Mouse (Mus musculus) adrenal gland, postnatal 4 days (tissue): Measurements from ENCODE around the gene Ccne1. TPM values are rescaled to one million over a fixed set of nuclear protein-coding genes. Genes with fewer than 3 reads are reported as not detected.
A peak's percentile ranks its signal among the peaks of the same experiment; 100 is the strongest.
"Not testable (repeated sequence)": the region's sequence is repeated elsewhere in the genome, so short reads cannot be mapped to it uniquely, and the experiment has no call there.

Source experiments
- DNase-seq, 2 experiments: peaks; one replicate each; pipeline ENCODE4 v3.0.0; 2021 to 2022; ENCODE audit warnings: low spot score in 2 of 2, mixed read lengths in 2 of 2
- long read RNA-seq, 2 experiments: library from polyadenylated mRNA; stranded (forward); transcript quantifications; one replicate each; pipeline ENCODE4 v2.0.0; 2021
- total RNA-seq, 2 experiments: library from RNA; stranded (reverse); gene quantifications; 2 replicates each; pipeline ENCODE4 v1.2.3; 2021

Gene Ccne1
- total RNA-seq, result 10 to 100 TPM; 16.3 to 17.5 TPM
- long read RNA-seq, experiment 1, transcript Ccne1-201 (12 exons, 2,000 nt), result major isoform, 11 of 13 reads
- long read RNA-seq, experiment 1, partial matches to known transcripts, result 0 of 13 reads
- long read RNA-seq, experiment 1, other reads (novel, unspliced or antisense), result 2 of 13 reads
- long read RNA-seq, experiment 2, transcript Ccne1-201 (12 exons, 2,000 nt), result major isoform, 17 of 21 reads
- long read RNA-seq, experiment 2, partial matches to known transcripts, result 2 of 21 reads
- long read RNA-seq, experiment 2, other reads (novel, unspliced or antisense), result 2 of 21 reads

DNA sequence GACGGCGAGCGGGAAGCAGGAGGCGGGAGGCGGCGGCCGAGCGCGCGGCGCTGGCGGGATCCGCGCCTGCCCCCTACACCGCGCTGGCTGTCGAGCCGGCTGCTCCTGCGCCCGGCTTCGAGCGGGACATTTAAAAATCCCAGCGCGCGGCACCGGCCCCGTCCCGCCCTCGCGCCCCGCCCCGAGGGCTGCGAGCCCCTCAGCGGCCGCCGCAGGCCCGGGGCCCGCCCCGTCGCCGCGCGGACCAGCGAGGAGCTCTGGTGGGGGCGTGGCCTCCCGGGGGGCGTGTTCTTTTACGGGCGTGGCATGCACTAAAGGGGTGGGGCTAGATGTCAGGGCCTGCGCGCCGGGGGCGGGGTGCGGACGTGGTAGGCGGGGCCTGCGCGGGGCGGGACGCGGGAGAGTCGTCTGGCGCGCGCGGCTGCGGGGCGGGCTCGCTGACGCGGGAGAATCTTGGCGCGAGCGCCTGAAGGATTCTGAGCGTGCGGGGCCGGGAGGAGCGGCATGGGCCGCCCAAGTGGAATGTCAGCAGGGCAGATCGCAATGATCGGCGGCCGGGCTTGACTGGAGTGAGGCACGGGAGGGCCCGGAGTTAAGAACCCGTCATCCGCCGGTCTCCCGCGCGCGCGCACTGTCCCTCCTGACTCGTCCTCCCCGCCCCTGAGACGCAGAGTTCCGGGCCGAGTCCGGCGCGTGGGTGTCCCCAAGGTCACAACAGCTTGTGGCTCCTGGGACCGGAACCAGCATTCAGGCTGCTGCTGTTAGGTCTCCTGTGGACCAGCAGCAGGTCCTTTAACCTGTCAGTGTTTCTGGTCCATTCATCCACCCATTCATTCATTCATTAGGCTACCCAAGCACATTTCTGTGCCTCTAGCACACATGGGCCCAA, at the start of gene Ccne1:
Gene Ccne1 (minus strand): TSS at position 164 of the 889 bp plus-strand sequence.
- peak; percentile 99 to 100 for DNase-seq

DNA sequence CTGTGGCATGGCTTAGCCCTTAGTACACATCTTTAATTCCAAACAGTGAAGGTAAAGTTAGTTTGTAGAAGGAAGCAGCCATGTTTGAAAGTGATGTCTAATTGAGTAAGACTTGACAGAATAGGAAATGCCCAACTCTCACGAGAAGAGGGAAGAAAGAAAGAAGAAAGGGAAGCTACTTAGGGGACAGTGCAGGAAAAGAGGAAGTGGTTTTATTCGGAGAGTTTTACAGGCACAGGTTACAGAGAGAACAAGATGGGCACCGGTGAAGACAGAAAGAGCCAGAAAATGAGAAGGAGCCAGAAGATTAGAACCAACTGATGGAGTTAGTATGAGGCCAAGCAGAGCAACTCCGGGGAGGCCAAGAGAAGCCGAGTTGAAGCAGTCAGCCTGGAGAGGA, 48.5 kb upstream of the Ccne1 start:
- no peak for DNase-seq

DNA sequence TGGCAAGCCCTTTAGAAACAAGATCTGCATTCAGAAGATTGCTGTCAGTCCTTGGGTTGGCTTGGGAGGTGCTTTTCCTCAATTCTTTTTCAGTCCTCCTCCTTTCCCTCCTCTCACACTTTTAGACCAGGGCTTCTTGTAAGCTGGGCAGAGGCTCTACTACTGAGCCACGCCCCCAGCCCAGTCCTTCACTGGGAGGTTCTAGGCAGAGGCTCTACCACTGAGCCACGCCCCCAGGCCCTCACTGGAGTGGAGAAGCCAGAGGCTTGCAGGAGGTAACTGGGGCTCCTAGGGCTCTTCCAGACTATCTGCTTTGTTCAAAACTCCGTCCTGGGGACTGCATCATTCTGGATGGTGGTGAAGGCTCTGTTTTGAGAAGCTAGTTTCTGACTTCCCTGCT, 45.2 kb upstream of the Ccne1 start:
- no peak for DNase-seq

DNA sequence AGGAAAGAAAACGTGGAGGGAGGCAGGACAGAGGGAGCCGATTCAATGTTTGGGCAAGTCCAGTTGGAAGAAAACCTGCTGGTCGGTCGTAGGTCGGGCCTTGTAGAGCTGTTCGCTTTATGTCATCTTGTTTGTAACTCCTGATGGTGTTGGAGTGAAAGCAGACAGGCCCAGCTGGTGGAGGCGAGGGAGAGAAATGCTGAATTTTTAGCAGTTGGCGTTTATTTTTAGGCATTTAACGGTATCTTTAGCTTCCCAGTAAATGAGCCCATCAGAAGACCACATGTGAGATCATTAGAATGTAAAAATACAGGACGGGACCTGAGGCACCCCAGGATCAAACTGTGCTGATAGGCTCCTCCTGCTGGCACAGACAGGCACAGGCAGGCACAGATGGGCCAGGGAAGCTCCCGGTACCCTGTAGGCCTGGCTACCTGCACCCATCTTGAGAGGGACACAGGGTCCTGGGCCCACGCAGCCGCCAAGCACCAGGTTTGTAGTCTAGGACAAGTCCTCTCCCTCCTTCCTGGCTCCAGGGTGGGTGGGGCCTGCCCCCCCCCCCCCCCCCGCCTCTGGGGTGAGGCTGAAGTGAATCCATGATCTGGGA, 44.5 kb upstream of the Ccne1 start:
- DNase-seq, result no peak

DNA sequence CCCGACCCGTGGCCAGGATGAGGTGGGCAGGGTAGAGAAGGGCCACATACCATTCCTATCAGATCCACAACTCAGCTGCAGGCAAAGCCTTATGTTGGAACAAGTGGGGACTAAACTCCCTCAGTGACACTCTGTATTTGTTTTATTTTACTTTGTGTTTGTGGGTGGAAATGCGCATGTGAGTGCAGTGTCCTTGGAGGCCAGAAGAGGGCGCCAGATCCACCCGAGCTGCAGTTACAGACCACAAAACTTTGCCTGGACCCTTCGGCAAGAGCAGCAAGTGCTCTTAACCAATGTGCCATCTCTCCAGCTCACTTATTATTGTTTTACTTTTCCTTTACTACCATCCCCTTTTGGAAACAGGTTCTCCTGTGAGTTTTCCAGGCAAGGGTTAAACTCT, 40.1 kb upstream of the Ccne1 start:
- DNase-seq, result no peak

DNA sequence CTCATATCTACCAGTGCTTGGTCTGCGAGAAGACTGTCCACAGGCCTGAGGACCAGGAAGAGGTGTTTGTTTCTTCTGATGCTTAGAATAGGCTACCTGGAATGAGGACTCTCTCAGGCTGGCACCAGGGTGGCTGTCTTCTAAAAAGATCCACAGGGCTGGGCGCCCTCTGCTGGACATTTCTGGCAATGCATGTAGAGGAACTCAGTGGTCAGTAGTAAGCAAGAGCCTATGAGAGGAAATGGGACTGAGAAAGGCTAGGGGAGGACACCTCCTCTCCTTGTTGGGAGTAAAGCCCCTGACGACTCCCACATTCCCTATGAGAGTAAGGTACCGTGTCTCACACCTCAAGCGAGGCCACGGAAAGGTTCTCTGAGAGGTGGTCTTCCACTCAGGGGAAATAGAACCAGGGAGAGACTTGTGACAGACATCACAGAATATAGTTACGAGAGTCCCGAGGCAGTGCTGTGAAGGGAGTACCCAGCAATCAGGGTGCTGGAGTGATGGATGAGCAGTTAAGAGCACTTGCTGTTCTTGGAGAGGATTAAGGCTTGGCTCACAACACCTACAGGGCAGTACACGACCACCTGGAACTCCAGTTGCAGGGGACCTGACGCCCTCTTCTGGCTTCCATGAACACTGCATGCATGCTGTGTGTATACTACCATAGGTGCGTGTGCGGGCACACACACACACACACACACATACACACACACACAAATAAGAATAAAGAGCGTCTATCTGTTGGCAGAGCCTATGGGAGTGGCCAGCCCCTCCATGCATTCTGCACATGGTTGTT, 34.6 kb upstream of the Ccne1 start:
- DNase-seq, result peak; percentile 68 to 74

DNA sequence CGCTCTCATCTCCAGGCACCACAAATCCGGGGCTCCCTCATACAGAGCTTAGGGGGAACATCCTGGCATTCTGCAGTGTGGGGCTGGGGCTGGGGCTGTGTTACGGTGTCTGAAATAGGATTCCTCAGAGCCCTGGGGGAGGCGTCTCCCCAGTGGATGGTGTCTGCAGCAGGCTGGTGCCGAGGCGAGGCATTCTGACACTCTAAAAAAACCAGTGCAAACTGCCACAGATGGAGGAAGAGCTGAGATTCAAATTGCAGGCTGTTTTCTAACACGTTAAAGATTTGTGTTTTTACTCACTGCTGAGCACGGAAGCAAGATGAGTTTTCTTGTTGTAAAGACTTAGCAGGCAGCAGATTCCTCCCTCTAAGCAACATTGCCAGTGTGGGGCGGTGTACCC, 33.0 kb upstream of the Ccne1 start:
- DNase-seq, result no peak

DNA sequence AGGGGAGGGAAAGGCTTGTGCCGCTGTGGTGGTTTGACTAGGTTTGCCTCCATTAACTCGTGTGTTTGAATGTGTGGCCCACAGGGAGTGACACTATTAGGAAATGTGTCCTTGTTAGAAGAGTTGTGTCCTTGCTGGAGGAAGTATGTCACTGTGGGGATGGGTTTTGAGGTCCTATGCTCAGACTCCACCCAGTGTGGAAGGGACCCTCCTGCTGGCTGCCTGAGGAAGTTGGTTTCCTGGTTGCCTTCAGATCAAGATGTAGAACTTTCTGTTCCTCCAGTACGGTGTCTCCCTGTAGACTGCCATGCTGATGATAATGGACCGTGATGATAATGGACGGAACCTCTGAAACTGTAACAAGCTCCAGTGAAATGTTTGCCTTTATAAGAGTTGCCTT, 27.1 kb upstream of the Ccne1 start:
- DNase-seq, result no peak

DNA sequence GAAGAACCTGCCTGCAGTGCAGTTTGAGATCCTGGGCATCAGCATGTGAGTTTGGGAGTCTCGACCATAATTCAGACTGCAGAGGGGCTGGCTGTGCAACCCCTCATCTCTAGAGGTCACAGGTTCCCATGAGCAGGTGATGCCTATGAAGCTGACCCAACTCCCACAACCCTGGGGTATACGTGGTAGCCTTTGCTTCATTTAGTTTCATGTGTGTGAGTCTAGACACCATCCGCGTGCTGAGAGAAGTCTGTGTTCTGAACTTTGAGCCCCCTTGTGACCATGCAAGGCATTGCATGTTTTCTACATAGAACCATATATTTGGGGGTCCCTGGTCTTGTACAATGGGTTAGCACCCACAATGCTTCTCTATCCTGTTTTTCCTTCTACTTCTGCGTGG, 23.9 kb upstream of the Ccne1 start:
- DNase-seq, result no peak

DNA sequence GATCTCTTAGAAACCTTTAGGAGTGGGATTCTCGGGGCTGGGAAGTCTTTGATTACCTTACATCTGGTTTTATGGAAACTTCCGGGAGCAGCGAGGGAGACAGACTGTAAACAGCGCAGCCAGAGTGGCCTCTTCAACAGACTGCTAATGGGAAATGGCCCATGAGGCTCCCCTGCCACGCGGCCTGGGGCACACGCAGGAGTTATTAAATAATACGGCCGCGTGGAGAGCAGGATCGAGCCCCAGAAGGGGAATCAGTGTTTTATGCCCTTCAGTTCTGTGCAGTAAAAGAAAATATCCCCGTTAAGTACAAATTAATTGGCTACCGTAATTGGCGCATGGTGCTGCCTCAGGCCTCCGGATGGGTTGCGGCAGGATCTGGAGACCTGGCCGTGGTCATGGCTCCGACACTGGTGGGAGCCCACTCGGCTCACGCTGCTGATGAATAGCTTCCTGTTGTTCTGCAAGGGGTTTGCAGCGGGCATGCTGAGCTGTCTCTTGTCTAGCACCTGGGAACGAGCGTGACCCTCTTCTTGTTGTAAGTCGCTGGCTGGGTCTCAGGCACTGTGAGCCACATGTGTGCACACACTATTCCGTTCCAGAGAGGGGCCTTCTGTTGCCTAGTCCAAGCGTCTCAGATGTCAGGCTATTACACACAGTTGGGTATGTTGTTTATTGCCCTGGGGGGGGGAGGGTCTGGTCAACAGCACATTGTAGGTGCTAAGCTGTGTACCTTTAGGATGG, 22.8 kb upstream of the Ccne1 start:
- no peak for DNase-seq

DNA sequence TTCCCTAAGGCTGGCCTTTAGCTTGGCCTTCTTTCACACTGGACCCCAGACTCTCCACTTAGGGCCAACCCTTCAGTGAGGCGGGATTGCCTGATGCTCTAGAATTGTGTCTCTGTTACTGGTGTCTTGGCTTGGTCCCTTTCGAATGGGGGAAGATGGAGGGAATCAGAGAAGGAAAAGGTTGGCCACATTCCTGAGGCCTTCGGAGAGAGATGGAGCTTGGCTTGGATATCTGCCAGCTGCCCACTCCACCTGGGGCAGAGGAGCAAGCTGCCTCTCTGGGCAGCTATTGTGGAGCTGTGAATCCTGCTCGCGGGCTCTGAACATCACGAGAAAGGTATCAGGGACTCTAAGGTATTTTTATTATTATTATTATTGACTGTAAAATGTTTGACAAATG, 22.2 kb upstream of the Ccne1 start:
- no peak for DNase-seq

DNA sequence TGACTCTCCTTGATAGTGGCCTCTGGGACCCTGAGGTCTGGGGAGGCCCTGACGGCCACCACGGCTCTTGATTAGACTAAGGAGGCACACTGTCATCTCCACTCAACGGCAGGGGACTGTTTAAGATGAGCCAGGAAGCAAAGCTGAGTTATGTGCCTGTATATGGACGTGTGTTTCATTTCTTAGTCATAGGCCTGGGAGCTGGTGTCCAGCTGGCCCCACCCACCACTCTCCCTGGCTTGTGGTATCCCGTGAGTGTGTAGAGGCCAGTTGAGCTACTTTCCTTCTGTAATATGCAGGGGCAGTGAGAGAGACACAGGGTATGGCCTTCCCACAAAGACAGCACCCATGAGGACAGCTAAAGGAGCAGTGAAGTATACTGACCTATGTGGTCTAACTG, 20.9 kb upstream of the Ccne1 start:
- not testable (repeated sequence) for DNase-seq

DNA sequence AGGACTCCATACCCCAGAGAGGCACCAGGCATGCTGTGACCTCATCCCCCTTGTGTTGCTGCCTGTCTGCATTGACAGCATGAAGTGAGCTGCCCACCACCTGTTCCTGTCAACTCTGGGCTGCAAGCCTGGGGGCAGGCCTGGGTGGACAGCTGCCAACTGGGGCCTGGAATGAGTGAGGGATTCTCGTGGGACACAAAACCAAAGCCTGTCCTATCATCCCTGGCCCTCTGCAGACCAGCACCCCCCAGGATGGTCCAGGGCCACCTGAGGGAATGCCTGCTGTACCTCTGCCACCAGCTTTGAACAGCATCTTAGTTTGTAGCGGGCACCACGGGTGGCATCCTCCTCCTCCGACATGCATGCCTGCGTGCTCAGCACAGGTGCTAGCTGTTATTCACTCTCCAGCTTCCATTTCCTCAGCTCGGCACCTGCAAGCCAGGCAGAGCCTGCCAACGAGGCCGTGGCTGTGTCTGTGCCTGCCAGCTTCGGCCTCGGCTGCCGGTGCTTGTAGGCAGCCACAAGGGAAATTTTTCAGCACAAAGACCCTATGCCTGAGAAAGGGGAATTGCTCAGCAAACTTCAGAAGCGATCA, 18.3 kb upstream of the Ccne1 start:
- DNase-seq, result no peak

DNA sequence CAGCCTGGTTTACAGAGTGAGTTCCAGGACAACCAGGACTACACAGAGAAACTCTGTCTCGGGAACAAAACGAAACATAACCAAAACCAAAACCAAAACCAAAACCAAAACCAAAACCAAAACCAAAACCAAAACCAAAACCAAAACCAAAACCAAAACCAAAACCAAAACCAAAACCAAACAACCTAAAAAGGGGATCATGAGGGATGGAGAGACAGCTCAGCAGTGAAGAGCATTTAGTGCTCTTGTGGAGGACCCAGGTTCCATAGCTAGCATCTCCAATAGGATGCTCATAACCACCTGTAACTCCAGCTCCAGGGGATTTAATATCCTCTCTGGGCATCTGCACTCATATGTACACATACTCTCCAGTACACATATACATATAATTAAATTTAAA, 16.8 kb upstream of the Ccne1 start:
- not testable (repeated sequence) for DNase-seq

DNA sequence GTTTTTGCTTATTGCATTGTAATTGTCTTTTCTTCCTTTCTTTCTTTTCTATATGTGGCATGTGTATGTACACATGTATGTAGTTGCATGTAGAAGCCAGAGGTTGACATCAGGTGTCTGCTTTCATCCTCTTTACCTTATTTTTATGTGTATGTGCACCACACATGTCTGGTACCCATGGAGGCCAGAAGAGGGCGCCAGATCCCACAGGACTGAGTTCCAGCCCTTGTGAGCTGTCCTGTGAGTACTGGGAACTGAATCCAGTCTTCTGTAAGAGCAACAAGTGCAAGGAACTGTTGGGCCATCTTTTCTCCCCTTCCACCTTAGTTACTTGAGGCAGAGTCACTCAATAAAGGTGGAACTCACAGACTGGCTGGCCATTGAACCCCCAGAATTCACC, 11.3 kb upstream of the Ccne1 start:
- DNase-seq, result no peak

DNA sequence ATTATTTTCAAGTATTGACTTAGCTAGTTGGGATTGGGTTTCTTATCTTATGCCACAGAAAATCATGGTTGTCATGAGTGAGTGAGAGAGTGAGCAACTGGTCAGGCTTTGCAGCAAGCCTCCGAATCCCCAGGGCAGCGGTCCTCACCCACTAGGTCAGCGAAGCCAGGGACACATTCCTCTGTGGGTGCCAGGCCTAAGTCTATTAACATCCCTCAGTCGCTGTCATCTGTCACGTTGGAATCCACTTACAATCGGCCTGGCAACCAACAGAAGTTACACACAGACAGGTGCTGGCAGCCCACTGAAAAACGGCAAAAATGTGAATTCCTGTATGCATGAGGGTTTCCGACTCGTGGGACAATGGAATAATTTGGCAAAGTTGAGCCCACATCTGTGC, 5.1 kb upstream of the Ccne1 start:
- no peak for DNase-seq

DNA sequence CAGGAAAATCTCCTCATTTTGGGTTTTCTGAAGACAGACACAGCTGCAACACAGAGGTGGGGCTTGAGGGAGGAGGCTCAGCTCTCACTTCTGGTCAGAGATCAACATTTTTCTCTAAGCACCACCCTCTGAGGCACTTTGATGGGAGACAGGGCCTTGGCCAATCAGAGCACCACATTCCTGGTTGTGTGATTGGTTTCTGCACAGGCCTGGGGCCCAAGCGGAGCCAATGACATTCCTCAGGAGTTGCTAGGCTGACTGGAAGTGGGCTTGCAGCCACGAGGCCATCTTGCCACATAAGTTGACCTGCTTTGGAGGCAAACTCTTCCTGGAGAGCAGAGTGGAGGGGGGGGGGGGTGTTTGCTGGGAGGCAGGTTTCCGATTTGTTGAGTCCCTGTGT, 4.7 kb upstream of the Ccne1 start:
- peak in 1 of 2 experiments; percentile 31 for DNase-seq

DNA sequence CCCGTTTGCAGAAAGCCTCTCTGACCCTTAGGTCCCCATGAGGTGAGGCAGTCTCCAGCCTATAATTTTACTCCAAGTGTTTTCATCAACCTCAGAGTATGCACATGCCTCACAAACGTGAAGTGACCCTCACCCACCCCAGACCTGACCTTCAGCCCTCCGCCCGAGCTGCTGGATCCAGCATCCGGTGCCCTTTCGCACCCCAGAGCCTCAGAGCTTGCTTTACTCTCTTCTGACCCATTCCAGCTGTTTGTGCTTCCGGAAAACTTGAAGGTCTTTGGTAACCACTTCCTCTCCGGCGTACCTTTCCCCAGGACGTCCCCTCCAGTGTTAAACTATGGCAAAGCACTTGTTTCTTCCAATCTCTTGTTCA, 912 bp upstream of the Ccne1 start:
- no peak for DNase-seq

DNA sequence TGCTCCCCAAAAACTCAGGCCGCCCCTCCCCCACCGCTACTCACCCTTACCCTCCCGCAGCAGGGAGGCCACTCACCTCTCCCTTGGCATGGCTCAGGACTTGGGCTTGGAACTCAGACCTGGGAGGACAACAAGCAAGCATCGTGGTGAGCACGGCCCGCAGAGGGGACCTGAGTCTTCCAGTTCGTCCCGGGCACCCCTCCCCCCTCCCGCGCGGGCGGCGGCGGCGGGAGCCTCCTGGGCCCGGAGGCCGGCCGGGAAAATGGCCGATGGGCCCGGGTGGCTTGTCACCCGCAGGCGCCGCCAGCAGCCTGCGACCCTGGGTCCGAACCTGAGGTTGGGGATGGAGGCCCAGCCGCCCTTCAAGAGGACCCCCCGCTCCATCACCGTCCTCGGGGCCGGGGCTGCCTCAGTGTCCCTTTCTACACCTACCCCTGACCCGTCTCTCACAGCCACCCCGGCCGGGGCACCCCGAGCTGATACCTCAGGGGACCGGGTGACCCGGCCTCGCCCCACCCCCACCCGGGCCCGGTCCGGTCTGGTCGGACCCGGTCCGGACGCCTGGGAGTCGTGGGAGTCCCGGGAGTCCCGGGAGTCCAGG, 523 bp downstream of the Ccne1 start:
- peak; percentile 17 to 18 for DNase-seq

DNA sequence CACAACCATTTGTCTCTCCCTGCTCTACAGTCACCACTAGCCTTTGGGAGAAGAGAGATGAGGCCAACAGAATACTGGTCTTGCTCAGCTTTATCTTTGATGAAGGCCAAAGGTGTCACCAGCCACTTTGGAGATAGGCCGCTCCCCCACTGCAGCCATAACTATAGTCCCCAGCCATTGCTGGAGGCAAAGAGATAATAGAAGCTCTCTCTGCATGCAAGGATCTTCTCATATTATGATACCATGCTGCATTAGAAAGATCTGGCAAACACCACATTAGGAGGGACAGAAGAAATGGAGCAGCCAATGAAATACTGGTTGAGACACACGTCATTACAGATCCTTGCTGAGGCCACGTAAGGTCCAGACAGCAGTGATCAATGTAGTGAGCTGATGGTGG, 2.0 kb downstream of the Ccne1 start:
- DNase-seq, result no peak
